Mouse (Mus musculus) erythroblast, embryonic 14.5 days (primary cell): ENCODE results near the gene Rpgrip1.

Experiments used
- GATA1 ChIP-seq: IDR thresholded peaks from 2 replicates; pipeline ENCODE4 v1.6.1; 2012; ENCODE audit warnings: low read length, inconsistent platforms, mixed read lengths
- TAL1 ChIP-seq: IDR thresholded peaks from 3 replicates; pipeline ENCODE4 v1.6.1; 2012; ENCODE audit warnings: low read length, inconsistent platforms, mixed read lengths

GRCm38 (mm10) chr14:52196230-52197155, 86.0 kb downstream of the Rpgrip1 start:
- TF ChIP-seq GATA1, result no peak
- TF ChIP-seq TAL1, result no peak
